Mouse (Mus musculus): Measurements from ENCODE around the gene Sumf2. TPM values are rescaled to one million over a fixed set of nuclear protein-coding genes. Genes with fewer than 3 reads are reported as not detected.

Gene Sumf2
- polyA plus RNA-seq, 1 experiment from 2014 or later, result 35.3 TPM

DNA sequence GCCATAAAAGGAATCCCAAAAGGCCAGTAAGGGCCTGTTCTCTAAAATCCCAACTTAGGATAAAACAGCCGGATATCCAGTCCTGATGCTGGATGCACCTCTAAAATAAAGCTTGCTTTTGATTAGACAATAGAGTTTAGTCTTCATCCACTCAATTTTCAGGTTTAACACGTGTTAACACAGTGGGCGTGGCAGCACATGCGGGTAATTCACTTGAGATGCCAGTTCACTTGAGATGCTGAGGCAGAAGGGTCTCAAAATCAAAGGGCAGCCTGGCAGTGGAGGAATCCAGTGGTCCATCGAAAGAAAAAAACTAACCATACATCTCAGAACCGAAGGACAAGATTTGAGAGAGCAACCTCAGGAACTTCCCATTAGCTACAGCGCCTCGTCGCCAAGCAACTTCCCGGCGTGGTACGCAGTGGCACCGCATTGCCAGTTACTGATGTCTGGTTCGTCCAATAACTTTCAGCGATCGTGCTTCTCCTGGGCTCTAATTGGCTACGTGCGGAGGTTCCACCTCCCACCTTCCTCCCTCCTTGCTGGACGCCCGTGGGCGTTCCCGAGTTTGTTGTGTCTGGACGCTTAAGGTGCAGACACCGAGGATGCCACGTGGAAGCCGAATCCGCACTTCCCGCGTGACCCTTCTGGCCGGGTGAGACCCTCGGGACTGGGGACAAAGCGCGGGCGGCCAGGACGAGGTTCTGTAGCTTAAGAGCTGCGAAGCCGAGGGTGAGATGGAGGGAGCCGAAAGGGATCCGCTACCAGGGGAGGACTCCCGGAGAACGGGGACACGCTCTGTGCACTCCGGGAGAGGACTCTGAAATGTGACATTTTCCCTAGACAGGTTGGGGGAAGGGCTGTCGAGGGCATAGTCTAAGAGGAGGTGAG, 48.7 kb downstream of the Sumf2 start, which contains the start of gene Zbed5:
TSS of gene Zbed5 (plus strand) at position 526 of the 891 bp plus-strand sequence.
- 2% methylated on average over 44 of the region's 44 CpGs for WGBS

DNA sequence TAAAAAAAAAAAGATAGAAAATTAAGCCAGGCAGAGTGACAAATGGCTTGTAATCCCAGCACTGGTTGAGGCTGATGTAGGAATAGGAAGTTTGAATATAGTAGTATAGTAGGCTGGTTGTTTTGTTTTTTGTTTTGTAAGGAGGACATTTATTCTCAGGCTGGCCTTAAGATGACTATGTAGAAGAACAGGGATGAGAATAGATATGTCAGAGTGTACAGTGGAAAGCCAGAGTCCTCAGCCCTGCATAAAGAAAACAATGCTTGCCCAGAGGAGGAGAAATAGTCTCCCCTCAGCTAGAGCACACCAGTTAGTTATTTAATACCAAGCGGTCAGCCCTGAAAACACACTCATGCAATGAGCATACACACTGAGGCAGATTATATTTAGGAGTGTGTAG, 51.7 kb downstream of the Sumf2 start, which contains the start of gene Phkg1:
TSS of gene Phkg1 (minus strand) at position 101 of the 400 bp plus-strand sequence.
- WGBS, result 95% methylated on average over 1 of the region's 1 CpGs
- H3K9ac ChIP-seq (ENCODE audit: low read depth, low read length), result no peak within 1 kb of the TSS
- H3K4me2 ChIP-seq (ENCODE audit: low read depth, low read length), result no peak within 1 kb of the TSS
- H3K36me3 ChIP-seq (ENCODE audit: control insufficient read depth, insufficient read depth, low read length), result no peaks in the 10 kb centered on the region
- no peak within 1 kb of the TSS for H3K27ac ChIP-seq (ENCODE audit: low read length)
- peaks cover 3% of the 10 kb centered on the region; the same call in 1 of the 2 replicates for H3K4me1 ChIP-seq (ENCODE audit: control insufficient read depth, insufficient read depth, low read length)
- H3K27me3 ChIP-seq (replicated peaks; ENCODE audit: control insufficient read depth, insufficient read depth, low read length), result no peaks in the 10 kb centered on the region
- H3K9me3 ChIP-seq (ENCODE audit: control insufficient read depth, low read length), result no peaks in the 10 kb centered on the region
- ATAC-seq, result no peak
- H3K4me3 ChIP-seq (ENCODE audit: low read length), result no peak within 1 kb of the TSS

More for the DNA sequence above, 48.7 kb downstream of the Sumf2 start, which contains the start of gene Zbed5:
- Histone ChIP-seq H3K27ac (ENCODE audit: low read length) (no peak within 1 kb of the TSS), H3K4me3 (ENCODE audit: low read length) (peak within 1 kb of the TSS; percentile 65), H3K4me2 (ENCODE audit: low read depth, low read length) (peak within 1 kb of the TSS; percentile 68), H3K4me1 (ENCODE audit: control insufficient read depth, insufficient read depth, low read length) (peaks cover 3% of the 10 kb centered on the region; the same call in 1 of the 2 replicates), H3K27me3 (replicated peaks; ENCODE audit: control insufficient read depth, insufficient read depth, low read length) (no peaks in the 10 kb centered on the region), H3K36me3 (ENCODE audit: control insufficient read depth, insufficient read depth, low read length) (no peaks in the 10 kb centered on the region), H3K9ac (ENCODE audit: low read depth, low read length) (peak within 1 kb of the TSS; percentile 67), H3K9me3 (ENCODE audit: control insufficient read depth, low read length) (no peaks in the 10 kb centered on the region)
- ATAC-seq, result peak; percentile 100

DNA sequence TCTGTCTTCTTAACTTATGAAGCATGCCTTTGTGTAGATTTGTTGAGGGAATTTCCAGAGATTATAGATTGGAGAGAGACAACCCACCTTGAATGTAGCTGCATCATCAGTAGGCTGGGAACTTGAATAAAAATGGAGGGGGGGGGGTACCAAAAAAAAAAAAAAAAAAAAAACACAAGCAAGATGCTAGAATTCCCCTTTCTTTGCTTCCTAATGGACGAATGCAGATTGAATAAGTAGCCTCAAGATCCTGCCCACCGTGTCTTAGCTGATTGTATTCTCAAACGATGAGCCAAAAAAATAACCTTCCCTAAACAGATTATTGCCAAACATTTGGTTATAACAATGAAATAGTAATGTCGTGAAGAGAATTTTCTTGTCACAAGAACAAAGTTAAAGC, 61.0 kb downstream of the Sumf2 start:
- H3K36me3 ChIP-seq (ENCODE audit: control insufficient read depth, insufficient read depth, low read length), result no peaks in the 10 kb centered on the region
- no peaks in the 10 kb centered on the region for H3K9me3 ChIP-seq (ENCODE audit: control insufficient read depth, low read length)
- peaks cover 5% of the 10 kb centered on the region; the same call in 1 of the 2 replicates for H3K4me1 ChIP-seq (ENCODE audit: control insufficient read depth, insufficient read depth, low read length)
- H3K4me2 ChIP-seq (ENCODE audit: low read depth, low read length), result peak overlapping the region; percentile 90
- H3K27ac ChIP-seq (ENCODE audit: low read length), result no peak overlapping the region
- H3K9ac ChIP-seq (ENCODE audit: low read depth, low read length), result peak overlapping the region; percentile 80
- H3K27me3 ChIP-seq (replicated peaks; ENCODE audit: control insufficient read depth, insufficient read depth, low read length), result no peaks in the 10 kb centered on the region
- ATAC-seq, result no peak
- whole genome bisulfite sequencing, result 27% methylated on average over 4 of the region's 4 CpGs
- peak overlapping the region; percentile 82 for H3K4me3 ChIP-seq (ENCODE audit: low read length)

DNA sequence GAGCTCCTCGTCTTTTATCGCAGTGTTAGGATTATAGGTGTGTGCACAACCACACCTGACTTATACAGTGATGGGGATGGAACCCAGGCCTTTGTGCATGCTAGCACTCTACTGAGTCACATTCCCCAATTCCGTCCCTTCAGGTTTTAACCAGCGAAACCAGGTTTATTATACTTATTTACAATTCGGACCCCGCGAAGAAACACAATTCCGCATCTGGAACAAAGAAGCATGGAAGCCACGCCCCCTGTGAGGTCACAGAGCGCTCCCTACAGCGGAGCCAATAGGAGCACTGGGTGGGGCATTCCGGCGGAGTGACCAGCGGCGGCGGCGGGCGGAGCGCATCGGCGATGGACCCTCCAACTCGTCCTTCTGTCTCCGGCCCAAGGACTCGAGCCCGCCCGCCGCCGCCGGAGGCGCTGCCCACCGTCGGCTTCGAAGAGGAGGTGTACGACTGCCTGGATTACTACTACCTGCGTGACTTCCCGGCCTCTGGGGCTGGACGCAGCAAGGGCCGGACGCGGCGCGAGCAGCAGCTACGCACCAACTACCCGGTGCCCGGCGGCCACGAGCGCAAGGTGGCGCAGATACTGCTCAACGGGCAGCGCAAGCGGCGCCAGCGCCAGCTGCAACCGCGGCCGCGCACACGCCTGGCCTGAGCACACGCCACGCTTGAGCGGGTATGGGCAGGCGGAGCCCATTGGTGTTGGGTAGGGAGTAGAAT, 61.6 kb downstream of the Sumf2 start, which contains the start of gene Nupr1l:
TSS of gene Nupr1l (plus strand) at position 299 of the 724 bp plus-strand sequence.
- H3K4me3 ChIP-seq (ENCODE audit: low read length), result peak within 1 kb of the TSS; percentile 82
- peak; percentile 99 for ATAC-seq
- H3K27ac ChIP-seq (ENCODE audit: low read length), result peak within 1 kb of the TSS; percentile 83
- H3K9me3 ChIP-seq (ENCODE audit: control insufficient read depth, low read length), result no peaks in the 10 kb centered on the region
- peaks cover 5% of the 10 kb centered on the region; the same call in 1 of the 2 replicates for H3K4me1 ChIP-seq (ENCODE audit: control insufficient read depth, insufficient read depth, low read length)
- under 1% methylated on average over 63 of the region's 63 CpGs for WGBS
- H3K36me3 ChIP-seq (ENCODE audit: control insufficient read depth, insufficient read depth, low read length), result no peaks in the 10 kb centered on the region
- no peaks in the 10 kb centered on the region for H3K27me3 ChIP-seq (replicated peaks; ENCODE audit: control insufficient read depth, insufficient read depth, low read length)
- H3K4me2 ChIP-seq (ENCODE audit: low read depth, low read length), result peak within 1 kb of the TSS; percentile 90
- H3K9ac ChIP-seq (ENCODE audit: low read depth, low read length), result peak within 1 kb of the TSS; percentile 80

DNA sequence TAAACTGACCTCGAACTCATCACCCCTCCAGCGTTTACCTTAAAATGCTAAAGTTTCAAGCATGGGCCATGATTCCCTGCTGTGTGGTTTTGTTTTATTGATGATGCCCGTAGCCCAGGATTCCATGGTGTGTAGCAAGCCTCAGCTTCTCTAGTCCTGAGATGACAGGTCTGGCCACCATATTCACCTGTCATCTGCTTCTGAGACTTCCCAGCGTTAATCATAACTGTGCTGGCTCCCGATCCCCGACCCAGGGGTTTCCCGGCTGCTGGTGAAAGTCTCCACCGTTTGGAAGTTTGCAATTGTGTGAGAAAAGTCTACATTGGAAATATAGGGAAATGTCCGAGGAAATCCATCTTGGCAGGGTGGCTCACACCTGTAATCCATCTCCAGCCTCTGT, 62.4 kb downstream of the Sumf2 start:
- Histone ChIP-seq H3K9ac (ENCODE audit: low read depth, low read length) (0 out of 2 replicates have a peak overlapping the region, but pooled peaks have one; percentile 80), H3K4me3 (ENCODE audit: low read length) (peak overlapping the region; percentile 82), H3K4me2 (ENCODE audit: low read depth, low read length) (peak overlapping the region; percentile 90), H3K36me3 (ENCODE audit: control insufficient read depth, insufficient read depth, low read length) (no peaks in the 10 kb centered on the region), H3K9me3 (ENCODE audit: control insufficient read depth, low read length) (no peaks in the 10 kb centered on the region), H3K27me3 (replicated peaks; ENCODE audit: control insufficient read depth, insufficient read depth, low read length) (no peaks in the 10 kb centered on the region), H3K4me1 (ENCODE audit: control insufficient read depth, insufficient read depth, low read length) (peaks cover 5% of the 10 kb centered on the region; the same call in 1 of the 2 replicates), H3K27ac (ENCODE audit: low read length) (no peak overlapping the region)
- ATAC-seq, result no peak
- WGBS, result 72% methylated on average over 9 of the region's 9 CpGs

DNA sequence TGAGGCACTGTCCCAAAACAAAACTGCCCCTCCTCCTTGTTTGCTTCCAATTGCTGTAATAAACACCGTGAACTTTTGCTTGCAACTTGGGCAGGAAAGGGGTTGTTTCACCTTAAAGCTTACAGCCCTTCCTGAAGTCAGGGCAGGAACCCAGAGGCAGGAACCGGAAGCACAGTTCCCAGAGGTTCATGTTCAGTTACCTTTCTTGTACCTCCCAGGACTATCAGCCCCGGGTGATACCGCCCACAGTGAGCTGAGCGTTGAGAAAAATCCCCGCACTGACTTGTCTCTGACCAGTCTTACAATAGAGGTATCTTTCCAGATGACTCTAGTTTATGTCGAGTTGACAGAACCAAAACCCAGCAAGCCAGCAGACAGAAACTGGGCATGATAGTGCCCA, 62.8 kb downstream of the Sumf2 start:
- 80% methylated on average over 7 of the region's 7 CpGs for WGBS
- ATAC-seq, result no peak

More for the DNA sequence above, 62.8 kb downstream of the Sumf2 start:
- Histone ChIP-seq H3K4me3 (ENCODE audit: low read length) (no peak overlapping the region), H3K9ac (ENCODE audit: low read depth, low read length) (no peak overlapping the region), H3K27ac (ENCODE audit: low read length) (no peak overlapping the region), H3K36me3 (ENCODE audit: control insufficient read depth, insufficient read depth, low read length) (no peaks in the 10 kb centered on the region), H3K9me3 (ENCODE audit: control insufficient read depth, low read length) (no peaks in the 10 kb centered on the region), H3K4me2 (ENCODE audit: low read depth, low read length) (no peak overlapping the region), H3K27me3 (replicated peaks; ENCODE audit: control insufficient read depth, insufficient read depth, low read length) (no peaks in the 10 kb centered on the region), H3K4me1 (ENCODE audit: control insufficient read depth, insufficient read depth, low read length) (peaks cover 5% of the 10 kb centered on the region; the same call in 1 of the 2 replicates)

Other genes with a start within 250 kb of the Sumf2 start
- gene Zfp11, start 176.9 kb upstream of the Sumf2 start, polyA plus RNA-seq (2015; fragmentation: Nextera tagmentation; extraction: Ambion mirVana), result 2.6 and 3.1 TPM in 2 replicates
- gene Sept14, start 138.5 kb upstream of the Sumf2 start, polyA plus RNA-seq (2015; fragmentation: Nextera tagmentation; extraction: Ambion mirVana), result not detected in 2 replicates
- gene Mrps17, start 131.5 kb upstream of the Sumf2 start, polyA plus RNA-seq (2015; fragmentation: Nextera tagmentation; extraction: Ambion mirVana), result 183 and 196 TPM in 2 replicates
- gene Nipsnap2, start 121.9 kb upstream of the Sumf2 start, polyA plus RNA-seq (2015; fragmentation: Nextera tagmentation; extraction: Ambion mirVana), result 73.9 and 80.4 TPM in 2 replicates
- gene Psph, start 59.5 kb upstream of the Sumf2 start, polyA plus RNA-seq (2015; fragmentation: Nextera tagmentation; extraction: Ambion mirVana), result 48.0 and 57.1 TPM in 2 replicates
- 1,153 and 1,157 TPM in 2 replicates for gene Chchd2, start 40.5 kb downstream of the Sumf2 start, polyA plus RNA-seq (2015; fragmentation: Nextera tagmentation; extraction: Ambion mirVana)
- gene Zbed5, start 48.7 kb downstream of the Sumf2 start, polyA plus RNA-seq (2015; fragmentation: Nextera tagmentation; extraction: Ambion mirVana), result 2.2 and 2.4 TPM in 2 replicates
- gene Phkg1, start 51.6 kb downstream of the Sumf2 start, polyA plus RNA-seq (2015; fragmentation: Nextera tagmentation; extraction: Ambion mirVana), result 0.11 TPM in 1 of 2 replicates, not detected in the other
- gene Nupr1l, start 61.6 kb downstream of the Sumf2 start, polyA plus RNA-seq (2015; fragmentation: Nextera tagmentation; extraction: Ambion mirVana), result 2.1 and 2.3 TPM in 2 replicates
- 22.1 and 28.8 TPM in 2 replicates for gene Vkorc1l1, start 95.0 kb downstream of the Sumf2 start, polyA plus RNA-seq (2015; fragmentation: Nextera tagmentation; extraction: Ambion mirVana)
- gene Gusb, start 156.1 kb downstream of the Sumf2 start, polyA plus RNA-seq (2015; fragmentation: Nextera tagmentation; extraction: Ambion mirVana), result 110 and 131 TPM in 2 replicates
- 74.1 and 89.4 TPM in 2 replicates for gene Asl, start 182.3 kb downstream of the Sumf2 start, polyA plus RNA-seq (2015; fragmentation: Nextera tagmentation; extraction: Ambion mirVana)
- 37.2 and 38.7 TPM in 2 replicates for gene Crcp, start 182.3 kb downstream of the Sumf2 start, polyA plus RNA-seq (2015; fragmentation: Nextera tagmentation; extraction: Ambion mirVana)
- gene Tpst1, start 226.3 kb downstream of the Sumf2 start, polyA plus RNA-seq (2015; fragmentation: Nextera tagmentation; extraction: Ambion mirVana), result 46.4 and 51.7 TPM in 2 replicates